Mouse (Mus musculus) splenic B cell, adult 2 months (primary cell): ENCODE measurements around the gene Arhgef39.

Experiments used
- DNase-seq: peaks from one replicate; pipeline ENCODE4 v3.0.0-alpha.2; 2011; ENCODE audit warnings: low read depth, low spot score
- H3K27me3 ChIP-seq: 2 replicates; pipeline ENCODE4 v1.6.1; 2012; ENCODE audit warnings: mild to moderate bottlenecking, low read length, moderate library complexity, mixed read lengths; ENCODE audit not compliant: control insufficient read depth, poor library complexity, insufficient read depth, severe bottlenecking
- H3K36me3 ChIP-seq: 2 replicates; pipeline ENCODE4 v1.6.1; 2012; ENCODE audit warnings: mild to moderate bottlenecking, low read length, moderate library complexity, mixed read lengths; ENCODE audit not compliant: control insufficient read depth, poor library complexity, insufficient read depth, severe bottlenecking

Gene Arhgef39

GRCm38 (mm10) chr4:43478906-43479832 is 20.3 kb downstream of the Arhgef39 start:
- DNase-seq: peak; percentile 87
- no peaks in the 10 kb centered on the region for H3K27me3 ChIP-seq
- H3K36me3 ChIP-seq: no peaks in the 10 kb centered on the region

DNA sequence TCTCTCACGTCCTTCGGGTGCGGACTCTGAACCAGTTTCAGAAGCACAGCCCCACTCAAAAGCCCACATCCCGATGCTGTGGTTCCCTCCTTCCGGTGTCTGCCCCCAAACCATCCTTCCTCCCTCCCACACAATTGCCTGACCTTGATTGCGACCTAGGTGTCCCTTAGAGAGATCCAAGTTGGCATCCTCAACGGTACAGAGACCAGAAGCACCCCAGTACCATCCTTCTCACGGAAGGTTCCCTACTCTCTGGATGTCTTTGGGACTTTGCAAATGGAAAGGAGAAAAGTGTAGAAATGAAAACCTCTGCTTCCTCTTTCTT is 21.0 kb downstream of the Arhgef39 start:
- no peaks in the 10 kb centered on the region for H3K36me3 ChIP-seq
- no peak for DNase-seq

GRCm38 (mm10) chr4:43477857-43478533 is 21.5 kb downstream of the Arhgef39 start:
- H3K27me3 ChIP-seq: no peaks in the 10 kb centered on the region
- no peaks in the 10 kb centered on the region for H3K36me3 ChIP-seq
- DNase-seq: peak; percentile 97

More for the DNA sequence above, 21.0 kb downstream of the Arhgef39 start:
- no peaks in the 10 kb centered on the region for H3K27me3 ChIP-seq

- peak; percentile 79 for DNase-seq
These were observed 22.9 kb downstream of the Arhgef39 start for GRCm38 (mm10) chr4:43476604-43477003.

GRCm38 (mm10) chr4:43473636-43474035 is 25.9 kb downstream of the Arhgef39 start:
- Histone ChIP-seq H3K36me3 (no peaks in the 10 kb centered on the region), H3K27me3 (no peaks in the 10 kb centered on the region)
- peak; percentile 74 for DNase-seq

More at GRCm38 (mm10) chr4:43476604-43477003, 22.9 kb downstream of the Arhgef39 start:
- no peaks in the 10 kb centered on the region for H3K36me3 ChIP-seq
- no peaks in the 10 kb centered on the region for H3K27me3 ChIP-seq

DNA sequence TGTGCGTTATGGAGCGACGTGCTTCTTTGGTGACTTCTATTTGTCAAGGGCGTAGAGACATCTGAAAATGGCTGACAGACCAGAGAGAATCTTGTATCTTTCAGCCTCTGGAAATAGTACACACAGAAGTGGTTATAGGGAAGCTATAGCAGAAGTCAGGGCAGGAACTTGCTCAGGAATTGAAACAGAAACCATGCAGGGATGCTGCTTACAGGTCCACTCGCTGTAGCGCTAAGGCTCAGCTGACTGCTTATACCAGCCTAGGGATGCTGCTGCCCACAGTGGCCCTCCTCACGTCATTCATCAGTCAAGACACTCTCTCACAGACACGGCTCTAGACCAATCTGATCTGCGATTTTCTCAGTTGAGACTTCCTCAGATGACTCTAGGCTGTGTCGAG is 29.2 kb downstream of the Arhgef39 start:
- Histone ChIP-seq H3K27me3 (no peaks in the 10 kb centered on the region), H3K36me3 (no peaks in the 10 kb centered on the region)
- peak; percentile 66 for DNase-seq

DNA sequence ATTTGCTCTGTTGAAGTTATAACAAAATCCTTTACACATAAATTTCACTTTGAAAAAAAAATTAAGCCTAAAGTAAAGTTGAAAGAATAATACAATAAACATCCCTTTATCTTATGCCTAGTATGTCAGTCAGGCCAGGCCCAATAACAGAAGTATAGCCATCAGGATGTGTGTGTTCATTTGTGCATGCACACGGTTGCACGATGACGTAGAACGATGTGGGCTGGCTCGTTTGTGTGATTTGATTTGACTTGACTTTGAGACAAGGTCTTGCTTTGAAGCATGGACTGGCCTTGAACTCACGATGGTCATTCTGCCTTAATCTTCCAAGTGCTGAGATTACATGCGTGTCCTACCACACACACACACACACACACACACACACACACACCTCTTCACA is 32.6 kb downstream of the Arhgef39 start:
- H3K36me3 ChIP-seq: no peaks in the 10 kb centered on the region
- DNase-seq: peak; percentile 73
- H3K27me3 ChIP-seq: no peaks in the 10 kb centered on the region

- H3K36me3 ChIP-seq: no peaks in the 10 kb centered on the region
- DNase-seq: peak; percentile 47
- no peaks in the 10 kb centered on the region for H3K27me3 ChIP-seq
These were observed 33.6 kb downstream of the Arhgef39 start for GRCm38 (mm10) chr4:43465935-43466334.

DNA sequence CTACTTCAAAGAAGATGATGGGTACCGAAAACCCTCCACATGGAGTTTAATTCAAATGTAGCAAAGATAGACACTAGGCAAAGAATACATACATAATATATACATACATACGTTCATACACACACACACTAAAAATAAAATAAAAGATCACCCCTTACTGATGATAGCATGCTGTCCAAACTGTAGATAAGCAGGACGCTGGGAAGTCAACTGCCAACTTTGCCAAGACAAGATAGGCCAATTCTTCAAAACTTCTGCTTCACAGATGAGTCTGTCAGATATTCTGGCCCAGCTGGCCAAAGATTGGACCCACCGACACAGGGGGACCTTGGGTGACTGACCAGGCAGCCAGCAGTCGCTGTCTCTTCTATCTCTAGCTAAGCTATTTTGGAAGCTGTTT is 36.4 kb downstream of the Arhgef39 start:
- Histone ChIP-seq H3K27me3 (no peaks in the 10 kb centered on the region), H3K36me3 (no peaks in the 10 kb centered on the region)
- DNase-seq: no peak

GRCm38 (mm10) chr4:43457124-43457523 is 42.4 kb downstream of the Arhgef39 start:
- H3K27me3 ChIP-seq: no peaks in the 10 kb centered on the region
- DNase-seq: peak; percentile 78
- 0 out of 2 replicates have a peak, but pooled peaks cover 1% of the 10 kb centered on the region for H3K36me3 ChIP-seq

DNA sequence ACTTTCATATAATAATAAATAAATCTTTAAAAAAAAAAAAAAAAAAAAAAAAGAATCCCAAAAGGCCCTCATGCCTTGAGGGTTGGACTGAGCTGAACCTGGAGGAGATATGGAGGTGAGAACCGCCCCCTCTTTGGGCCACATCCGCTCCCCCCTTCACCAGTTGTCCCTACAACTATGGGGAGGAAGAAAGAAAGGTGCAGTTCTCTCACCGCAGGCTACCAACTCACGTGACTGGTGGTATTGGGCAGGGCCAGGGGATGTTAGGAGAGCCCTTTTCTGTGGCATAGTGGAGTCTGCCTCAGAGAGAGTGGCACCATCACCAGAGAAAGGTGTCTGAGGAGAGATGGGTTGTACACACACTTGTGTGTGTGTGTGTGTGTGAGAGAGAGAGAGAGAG is 43.0 kb downstream of the Arhgef39 start:
- peak; percentile 83 for DNase-seq

GRCm38 (mm10) chr4:43454041-43454836 is 45.3 kb downstream of the Arhgef39 start, which contains the start of gene Cd72:
Cd72 (minus strand) TSS chr4:43454628.
- peak; percentile 91 for DNase-seq
- peaks cover 11% of the 10 kb centered on the region; the same call in 1 of the 2 replicates for H3K36me3 ChIP-seq
- H3K27me3 ChIP-seq: no peaks in the 10 kb centered on the region

More for the DNA sequence above, 43.0 kb downstream of the Arhgef39 start:
- no peaks in the 10 kb centered on the region for H3K27me3 ChIP-seq
- peaks cover 1% of the 10 kb centered on the region; the same call in 1 of the 2 replicates for H3K36me3 ChIP-seq

- peak; percentile 56 for DNase-seq
- H3K36me3 ChIP-seq: peaks cover 13% of the 10 kb centered on the region; the same call in 1 of the 2 replicates
- no peaks in the 10 kb centered on the region for H3K27me3 ChIP-seq
These were observed 46.1 kb downstream of the Arhgef39 start for GRCm38 (mm10) chr4:43453413-43453812.

DNA sequence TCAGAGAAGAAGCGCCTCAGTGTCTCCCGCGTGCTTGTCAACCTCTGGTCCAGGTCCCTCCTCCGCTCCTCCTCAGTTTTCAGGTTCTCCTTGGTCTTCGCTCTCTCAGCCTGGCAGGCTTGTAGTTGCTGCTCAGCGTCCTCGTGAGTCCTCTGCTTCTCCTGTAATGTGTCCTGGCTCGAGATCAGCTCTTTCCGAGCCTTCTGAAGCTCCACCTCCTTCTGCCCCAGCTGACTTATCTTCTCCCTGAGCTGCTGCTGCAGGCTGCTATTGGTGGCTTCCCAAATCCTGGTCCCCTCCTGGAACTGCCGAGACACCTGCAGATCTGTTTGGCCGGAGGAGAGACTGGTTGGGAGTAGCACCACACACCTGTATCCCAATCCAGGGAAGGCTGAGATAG is 47.2 kb downstream of the Arhgef39 start:
- H3K27me3 ChIP-seq: no peaks in the 10 kb centered on the region
- H3K36me3 ChIP-seq: peaks cover 18% of the 10 kb centered on the region
- no peak for DNase-seq
